Mouse (Mus musculus) forebrain, embryonic 15.5 days (tissue): ENCODE data around the gene Mtmr3. TPM values are rescaled to one million over a fixed set of nuclear protein-coding genes. Genes with fewer than 3 reads are reported as not detected.

ENCODE experiments used
- ATAC-seq: fragments of 200-750 bp; cut with Nextera tagmentation; replicated peaks from 2 replicates; pipeline ENCODE4 v1.8.0; 2017; ENCODE audit warnings: mild to moderate bottlenecking, moderate TSS enrichment, moderate library complexity
- H3K27ac ChIP-seq: fragments of 300-500 bp; sonication (generic); replicated peaks from 2 replicates; pipeline ENCODE4 v1.5.1; 2015; ENCODE audit warnings: mild to moderate bottlenecking, inconsistent platforms
- H3K27me3 ChIP-seq: fragments of 300-500 bp; sonication (generic); 2 replicates; pipeline ENCODE4 v1.6.1; 2015; ENCODE audit warnings: inconsistent platforms
- H3K36me3 ChIP-seq: fragments of 300-500 bp; sonication (generic); 2 replicates; pipeline ENCODE4 v1.6.1; 2015; ENCODE audit warnings: mild to moderate bottlenecking, inconsistent platforms
- H3K4me1 ChIP-seq: fragments of 300-500 bp; sonication (generic); 2 replicates; pipeline ENCODE4 v1.6.1; 2015; ENCODE audit warnings: inconsistent platforms
- H3K4me2 ChIP-seq: fragments of 300-500 bp; sonication (generic); replicated peaks from 2 replicates; pipeline ENCODE4 v1.6.1; 2015; ENCODE audit warnings: mild to moderate bottlenecking, inconsistent platforms
- H3K4me3 ChIP-seq: fragments of 300-500 bp; sonication (generic); 2 replicates; pipeline ENCODE4 v1.5.1; 2015; ENCODE audit warnings: mild to moderate bottlenecking, inconsistent platforms
- H3K9ac ChIP-seq: fragments of 300-500 bp; sonication (generic); replicated peaks from 2 replicates; pipeline ENCODE4 v1.6.1; 2015; ENCODE audit warnings: mild to moderate bottlenecking, inconsistent platforms
- H3K9me3 ChIP-seq: fragments of 300-500 bp; sonication (generic); 2 replicates; pipeline ENCODE4 v1.6.1; 2016; ENCODE audit warnings: inconsistent platforms
- WGBS: fragments of 180-500 bp; shearing (Covaris S2); methylation state at CpG from one replicate; pipeline ENCODE4 v1.1.7; 2015; ENCODE audit warnings: mixed read lengths; 5-methylcytosine and 5-hydroxymethylcytosine counted together
- polyA plus RNA-seq: library from polyadenylated mRNA; unstranded; fragments of >200 nt; fragmentation: Nextera tagmentation; extraction: Ambion mirVana; gene quantifications from 2 replicates; pipeline ENCODE4 v1.2.1, GENCODE M21; 2015

The Mtmr3 gene
- polyA plus RNA-seq, 1 experiment from 2014 or later: 42.0 TPM

DNA sequence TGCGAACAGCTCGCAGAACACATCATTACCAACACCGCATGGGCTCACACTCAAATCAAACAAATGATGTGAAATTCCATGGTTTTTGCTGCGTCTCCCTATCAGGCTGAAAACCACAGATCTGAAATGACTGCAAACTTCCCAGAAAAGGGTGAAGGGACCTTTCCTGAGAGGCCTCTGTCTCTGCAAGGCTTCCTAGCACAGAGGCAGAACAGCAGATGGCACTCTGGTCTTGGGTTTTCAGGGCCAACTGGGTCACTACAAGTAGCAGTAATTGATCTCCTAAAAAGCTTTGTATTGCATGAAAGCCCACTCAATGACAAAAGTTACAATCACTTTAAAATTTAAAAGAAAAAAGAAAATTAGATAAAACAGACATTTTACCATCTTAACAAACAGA, 93.8 kb downstream of the Mtmr3 start:
- peaks cover 48% of the 10 kb centered on the region for H3K36me3 ChIP-seq
- H3K27ac ChIP-seq: no peak overlapping the region
- H3K9me3 ChIP-seq: no peaks in the 10 kb centered on the region
- H3K4me3 ChIP-seq: no peak overlapping the region
- no peak overlapping the region for H3K9ac ChIP-seq
- ATAC-seq: no peak
- WGBS: 93% methylated on average over 4 of the region's 4 CpGs
- no peaks in the 10 kb centered on the region for H3K27me3 ChIP-seq
- no peaks in the 10 kb centered on the region for H3K4me1 ChIP-seq
- no peak overlapping the region for H3K4me2 ChIP-seq

DNA sequence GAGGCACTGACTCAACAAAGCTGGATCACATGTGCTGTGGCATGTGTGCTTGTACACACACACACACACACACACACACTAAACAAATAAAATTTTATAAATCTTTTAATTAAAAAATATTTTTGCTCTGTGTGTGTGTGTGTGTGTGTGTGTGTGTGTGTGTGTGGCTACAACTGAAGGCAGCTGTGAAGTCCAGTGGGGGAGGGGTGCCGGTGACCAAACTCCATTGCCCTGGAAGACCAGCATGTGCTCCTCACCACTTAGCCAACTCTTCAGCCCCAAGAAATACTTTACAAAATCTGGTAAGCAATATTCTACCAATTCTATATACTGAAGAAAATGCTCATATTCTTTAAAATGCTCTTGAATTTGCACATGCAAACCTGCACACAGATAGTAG, 94.4 kb downstream of the Mtmr3 start:
- Histone ChIP-seq H3K4me3 (no peak overlapping the region), H3K4me1 (no peaks in the 10 kb centered on the region), H3K27ac (no peak overlapping the region), H3K36me3 (peaks cover 49% of the 10 kb centered on the region), H3K9me3 (no peaks in the 10 kb centered on the region), H3K27me3 (no peaks in the 10 kb centered on the region), H3K9ac (no peak overlapping the region), H3K4me2 (no peak overlapping the region)
- WGBS: 97% methylated on average over 1 of the region's 1 CpGs
- no peak for ATAC-seq

DNA sequence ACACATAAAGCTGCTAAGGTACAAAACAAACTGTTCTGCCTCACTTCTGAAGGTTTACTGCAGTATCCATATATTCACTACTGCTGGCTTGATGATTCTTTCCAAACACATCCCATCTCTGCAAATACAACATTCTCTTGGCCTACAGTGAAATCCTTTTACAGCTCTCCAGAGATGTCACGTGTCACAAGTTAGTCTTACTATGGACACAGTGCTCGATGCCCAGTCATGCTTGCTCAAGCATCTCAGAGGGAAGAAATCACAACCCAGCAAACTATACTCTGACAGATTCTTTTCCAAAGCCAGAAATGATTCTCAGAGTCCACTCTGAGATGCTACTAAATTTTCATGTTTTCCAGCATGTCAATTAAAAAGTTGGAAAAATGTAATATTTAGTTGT, 95.2 kb downstream of the Mtmr3 start:
- 98% methylated on average over 2 of the region's 2 CpGs for WGBS
- H3K36me3 ChIP-seq: peaks cover 53% of the 10 kb centered on the region
- H3K4me3 ChIP-seq: no peak overlapping the region
- ATAC-seq: no peak
- no peaks in the 10 kb centered on the region for H3K27me3 ChIP-seq
- H3K27ac ChIP-seq: no peak overlapping the region
- H3K4me1 ChIP-seq: no peaks in the 10 kb centered on the region
- no peaks in the 10 kb centered on the region for H3K9me3 ChIP-seq
- H3K4me2 ChIP-seq: no peak overlapping the region
- no peak overlapping the region for H3K9ac ChIP-seq

DNA sequence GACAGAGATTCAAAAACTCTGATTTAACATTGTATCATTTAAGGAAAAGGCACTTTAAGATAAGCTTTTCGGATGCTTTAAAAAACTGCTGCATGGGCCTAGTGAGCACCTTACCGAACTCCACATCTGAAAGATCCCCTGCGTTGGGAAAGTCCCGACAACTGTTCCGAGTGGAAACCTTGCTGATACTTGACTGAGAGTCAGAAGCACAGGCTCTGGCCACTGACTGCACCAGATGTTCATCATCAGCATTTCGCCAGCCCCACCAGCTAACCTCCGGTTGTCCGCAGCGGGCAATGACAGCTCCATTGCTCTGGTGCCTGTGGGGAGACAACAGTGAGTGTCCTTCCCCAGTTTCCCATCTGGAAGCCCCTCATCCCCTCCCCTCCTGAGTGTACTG, 95.9 kb downstream of the Mtmr3 start:
- Histone ChIP-seq H3K36me3 (peaks cover 48% of the 10 kb centered on the region), H3K27me3 (no peaks in the 10 kb centered on the region), H3K4me1 (no peaks in the 10 kb centered on the region), H3K4me2 (no peak overlapping the region), H3K9ac (no peak overlapping the region), H3K9me3 (no peaks in the 10 kb centered on the region), H3K27ac (no peak overlapping the region), H3K4me3 (no peak overlapping the region)
- 94% methylated on average over 9 of the region's 9 CpGs for WGBS
- ATAC-seq: no peak

DNA sequence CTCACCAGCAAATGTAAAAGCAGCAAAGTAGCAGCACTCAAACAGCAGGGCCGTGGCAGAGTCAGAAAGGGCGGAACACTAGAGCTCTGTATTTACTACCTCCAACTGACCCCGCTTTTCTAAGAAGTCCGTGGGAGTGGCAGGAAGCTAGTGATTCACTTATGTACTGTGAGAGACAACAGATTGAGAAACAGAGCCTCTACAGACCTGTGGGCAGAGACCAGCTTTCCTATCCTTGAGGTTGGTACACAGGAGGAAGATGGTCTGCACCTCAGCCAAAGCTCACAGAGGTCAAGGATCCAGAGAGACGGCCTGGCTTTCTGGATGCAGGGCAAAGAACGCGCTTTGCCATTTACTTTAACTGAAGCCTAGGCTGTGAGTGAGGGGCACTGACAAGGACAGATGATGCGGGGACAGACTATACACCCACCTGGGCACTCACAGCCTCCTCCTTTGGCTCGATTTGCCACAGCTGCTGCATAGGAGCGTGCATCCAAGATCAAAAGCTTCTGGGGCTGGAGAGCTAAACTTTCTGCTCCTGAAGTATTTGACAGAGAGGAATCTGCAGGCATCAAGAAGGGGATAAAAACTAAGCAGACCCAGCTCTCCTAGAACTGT, 97.1 kb downstream of the Mtmr3 start:
- Histone ChIP-seq H3K27ac (no peak overlapping the region), H3K9me3 (no peaks in the 10 kb centered on the region), H3K9ac (no peak overlapping the region), H3K4me3 (no peak overlapping the region), H3K27me3 (no peaks in the 10 kb centered on the region), H3K36me3 (peaks cover 47% of the 10 kb centered on the region), H3K4me2 (no peak overlapping the region), H3K4me1 (no peaks in the 10 kb centered on the region)
- no peak for ATAC-seq
- WGBS: 80% methylated on average over 10 of the region's 10 CpGs

DNA sequence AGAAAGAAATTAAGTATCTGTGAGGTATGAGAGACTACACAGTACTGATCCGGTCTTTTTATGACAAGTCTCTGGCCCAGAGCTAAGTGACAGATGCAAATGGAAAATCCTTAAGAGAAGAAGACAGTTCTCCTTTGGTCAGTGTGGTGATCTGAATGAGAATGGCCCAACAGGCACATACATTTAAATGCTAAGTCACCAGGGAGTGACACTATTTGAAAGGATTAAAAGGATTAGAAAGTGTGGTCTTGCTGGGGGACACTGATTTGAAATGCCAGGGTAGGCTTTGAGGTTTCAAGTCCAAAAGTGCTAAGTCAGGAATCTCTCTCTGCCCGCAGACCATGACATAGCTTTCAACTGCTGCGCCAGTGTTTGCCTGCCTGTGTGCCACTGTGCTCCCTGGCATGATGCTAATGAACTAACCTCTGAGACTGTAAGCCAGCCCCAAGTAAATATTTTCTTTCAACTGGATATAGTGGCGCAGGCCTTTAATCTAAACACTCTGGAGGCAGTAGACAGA, 99.6 kb downstream of the Mtmr3 start:
- ATAC-seq: no peak
- 83% methylated on average over 4 of the region's 4 CpGs for WGBS
- peaks cover 63% of the 10 kb centered on the region for H3K36me3 ChIP-seq

DNA sequence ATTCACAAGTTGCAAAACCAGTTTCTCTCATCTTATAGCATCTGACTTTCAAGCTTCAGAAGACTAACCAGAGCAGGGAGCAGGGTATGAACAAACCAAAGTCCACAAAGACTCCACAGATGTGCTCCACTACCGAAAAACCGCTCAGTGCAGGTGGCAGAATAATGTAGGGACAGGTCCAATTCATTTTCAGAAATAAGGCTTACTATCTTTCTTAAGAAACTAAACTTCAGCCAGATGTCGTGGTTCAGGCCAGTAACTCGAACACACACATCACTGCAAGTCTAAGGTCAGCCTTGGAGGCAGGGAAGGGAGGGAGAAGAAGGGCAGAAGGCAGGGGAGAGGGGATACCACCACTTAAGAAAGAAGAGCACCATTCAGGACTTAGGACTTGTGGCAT, 105.5 kb downstream of the Mtmr3 start:
- Histone ChIP-seq H3K4me2 (no peak overlapping the region), H3K36me3 (peaks cover 85% of the 10 kb centered on the region), H3K27me3 (no peaks in the 10 kb centered on the region), H3K4me3 (no peak overlapping the region), H3K27ac (no peak overlapping the region), H3K9ac (no peak overlapping the region), H3K9me3 (no peaks in the 10 kb centered on the region), H3K4me1 (peaks cover 7% of the 10 kb centered on the region)
- 94% methylated on average over 4 of the region's 4 CpGs for WGBS
- no peak for ATAC-seq

More for the DNA sequence above, 99.6 kb downstream of the Mtmr3 start:
- H3K4me1 ChIP-seq: no peaks in the 10 kb centered on the region
- H3K4me2 ChIP-seq: no peak overlapping the region
- H3K9ac ChIP-seq: no peak overlapping the region
- no peak overlapping the region for H3K4me3 ChIP-seq
- no peak overlapping the region for H3K27ac ChIP-seq
- no peaks in the 10 kb centered on the region for H3K9me3 ChIP-seq
- H3K27me3 ChIP-seq: no peaks in the 10 kb centered on the region

DNA sequence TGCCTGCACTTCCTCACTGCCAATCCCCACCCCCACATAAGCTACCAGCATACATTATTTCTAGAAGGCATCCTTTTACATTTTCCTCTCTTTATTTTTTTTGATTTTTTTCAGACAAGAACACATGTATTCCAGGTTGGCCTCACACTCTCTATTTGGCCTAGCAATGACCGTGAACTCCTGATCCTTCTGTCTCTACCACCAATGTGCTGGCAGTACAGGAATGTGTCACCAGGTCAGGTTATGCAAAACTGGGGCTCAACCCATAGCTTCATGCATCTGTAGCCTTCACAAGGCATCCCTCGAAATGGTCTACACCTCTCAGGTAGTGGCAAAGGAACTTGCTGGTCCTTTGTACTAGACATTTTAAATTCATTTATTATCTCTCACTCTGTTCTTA, 105.9 kb downstream of the Mtmr3 start:
- H3K36me3 ChIP-seq: peaks cover 88% of the 10 kb centered on the region
- no peak overlapping the region for H3K9ac ChIP-seq
- H3K27ac ChIP-seq: no peak overlapping the region
- H3K4me3 ChIP-seq: no peak overlapping the region
- 98% methylated on average over 2 of the region's 2 CpGs for WGBS
- no peaks in the 10 kb centered on the region for H3K27me3 ChIP-seq
- H3K9me3 ChIP-seq: no peaks in the 10 kb centered on the region
- peaks cover 7% of the 10 kb centered on the region for H3K4me1 ChIP-seq
- no peak overlapping the region for H3K4me2 ChIP-seq
- ATAC-seq: no peak

DNA sequence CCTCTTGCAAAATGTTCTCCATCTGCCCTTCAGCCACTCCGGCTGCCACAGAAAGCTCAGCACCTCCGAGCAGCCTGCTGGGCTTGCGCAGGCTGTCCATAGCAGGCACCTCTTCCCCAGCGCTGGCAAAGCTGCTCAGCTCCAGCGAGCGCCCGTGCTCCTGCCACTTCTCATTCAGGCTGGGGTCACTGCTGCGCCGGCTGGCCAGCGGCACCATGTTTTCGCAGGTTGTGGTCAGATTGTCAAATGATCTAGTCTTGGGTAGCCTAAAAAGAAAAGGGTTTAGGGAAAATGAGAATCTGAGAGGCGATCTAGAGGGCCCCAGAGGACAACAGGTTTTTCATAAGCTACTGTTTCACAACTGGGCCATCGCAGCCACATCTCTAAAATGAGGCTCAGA, 106.3 kb downstream of the Mtmr3 start:
- H3K9ac ChIP-seq: no peak overlapping the region
- H3K4me2 ChIP-seq: no peak overlapping the region
- H3K4me1 ChIP-seq: peaks cover 7% of the 10 kb centered on the region
- WGBS: 96% methylated on average over 13 of the region's 13 CpGs
- H3K36me3 ChIP-seq: peaks cover 90% of the 10 kb centered on the region
- no peaks in the 10 kb centered on the region for H3K27me3 ChIP-seq
- ATAC-seq: no peak
- no peak overlapping the region for H3K27ac ChIP-seq
- no peaks in the 10 kb centered on the region for H3K9me3 ChIP-seq
- H3K4me3 ChIP-seq: no peak overlapping the region

DNA sequence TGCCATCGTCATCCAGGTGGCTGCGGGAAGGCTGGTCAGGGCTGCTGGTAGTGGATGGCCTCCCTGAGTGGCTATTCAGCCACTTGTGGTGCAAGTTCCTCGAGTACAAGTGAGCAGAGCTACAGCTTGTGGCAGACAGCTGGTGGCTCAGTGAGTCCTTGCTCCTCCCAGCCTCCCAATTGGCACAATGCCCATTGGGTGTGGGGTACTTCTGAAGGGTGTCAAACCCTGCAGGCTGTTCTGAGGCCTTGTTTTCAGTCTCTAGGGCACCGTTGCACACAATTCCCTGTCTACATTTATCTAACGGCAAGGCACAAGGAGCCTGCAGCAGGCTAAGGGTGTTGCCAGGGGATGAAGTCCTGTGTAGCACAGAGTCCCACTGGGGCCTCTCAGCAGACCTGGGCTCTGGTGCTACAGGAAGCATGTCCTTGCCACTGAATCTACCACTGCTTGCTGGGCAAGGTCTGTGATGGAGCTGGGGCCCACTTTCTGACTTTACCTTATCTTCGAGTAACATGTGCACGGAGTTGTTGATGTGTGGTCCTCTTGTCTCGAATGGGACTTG, 107.2 kb downstream of the Mtmr3 start:
- peak; percentile 72 for ATAC-seq
- Histone ChIP-seq H3K27me3 (no peaks in the 10 kb centered on the region), H3K36me3 (peaks cover 92% of the 10 kb centered on the region), H3K9me3 (no peaks in the 10 kb centered on the region), H3K4me2 (no peak overlapping the region), H3K27ac (peak overlapping the region; percentile 48; the same call in 1 of the 2 replicates), H3K4me3 (no peak overlapping the region), H3K4me1 (peaks cover 7% of the 10 kb centered on the region), H3K9ac (no peak overlapping the region)
- WGBS: 67% methylated on average over 8 of the region's 8 CpGs

DNA sequence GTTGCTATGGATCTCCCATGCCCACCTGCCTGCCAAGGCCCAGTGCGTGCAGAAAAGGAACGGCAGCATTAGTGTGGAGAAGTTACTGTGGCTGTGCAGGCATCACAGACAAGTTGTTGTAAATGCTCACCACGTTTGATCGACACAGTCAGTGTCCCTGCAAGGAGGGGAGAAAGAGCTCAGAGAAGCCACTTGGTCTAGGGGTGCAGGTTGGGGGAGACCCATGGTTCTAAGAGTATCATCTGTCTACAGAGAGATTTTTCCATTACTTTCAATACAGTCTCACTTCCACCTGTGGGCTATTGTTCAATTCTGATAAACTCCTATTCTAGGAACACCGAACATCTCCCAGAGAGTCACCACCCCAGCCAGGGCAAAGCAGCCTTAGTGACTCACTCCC, 110.1 kb downstream of the Mtmr3 start:
- H3K9me3 ChIP-seq: no peaks in the 10 kb centered on the region
- H3K27me3 ChIP-seq: no peaks in the 10 kb centered on the region
- peaks cover 87% of the 10 kb centered on the region for H3K36me3 ChIP-seq
- no peak for ATAC-seq
- H3K27ac ChIP-seq: no peak overlapping the region
- 95% methylated on average over 5 of the region's 5 CpGs for WGBS
- H3K4me2 ChIP-seq: no peak overlapping the region
- H3K4me1 ChIP-seq: peaks cover 7% of the 10 kb centered on the region
- H3K9ac ChIP-seq: no peak overlapping the region
- no peak overlapping the region for H3K4me3 ChIP-seq

DNA sequence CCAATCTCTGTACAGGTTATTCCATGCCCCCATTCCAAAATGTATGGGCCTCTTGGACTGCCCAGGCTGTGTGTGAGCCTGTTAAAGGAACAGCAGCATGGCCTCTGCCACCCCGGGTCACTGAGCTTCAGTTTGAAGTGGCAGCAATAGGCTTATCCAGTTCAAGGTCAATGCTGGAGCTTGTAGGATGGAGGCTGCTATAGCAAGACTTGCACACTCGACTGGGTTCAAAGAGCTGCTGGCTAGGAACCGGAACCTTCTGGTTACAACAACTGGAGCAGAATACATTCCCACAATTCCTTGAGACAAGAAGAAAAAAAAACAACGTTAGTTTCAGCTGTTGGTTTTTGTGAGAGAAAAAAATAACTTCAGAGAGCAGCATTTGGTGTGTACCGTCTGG, 112.0 kb downstream of the Mtmr3 start:
- H3K36me3 ChIP-seq: peaks cover 73% of the 10 kb centered on the region
- H3K9me3 ChIP-seq: no peaks in the 10 kb centered on the region
- ATAC-seq: no peak
- no peak overlapping the region for H3K9ac ChIP-seq
- WGBS: 85% methylated on average over 5 of the region's 5 CpGs
- peaks cover 5% of the 10 kb centered on the region for H3K4me1 ChIP-seq
- no peak overlapping the region for H3K4me2 ChIP-seq
- H3K4me3 ChIP-seq: no peak overlapping the region
- H3K27me3 ChIP-seq: no peaks in the 10 kb centered on the region
- H3K27ac ChIP-seq: no peak overlapping the region

DNA sequence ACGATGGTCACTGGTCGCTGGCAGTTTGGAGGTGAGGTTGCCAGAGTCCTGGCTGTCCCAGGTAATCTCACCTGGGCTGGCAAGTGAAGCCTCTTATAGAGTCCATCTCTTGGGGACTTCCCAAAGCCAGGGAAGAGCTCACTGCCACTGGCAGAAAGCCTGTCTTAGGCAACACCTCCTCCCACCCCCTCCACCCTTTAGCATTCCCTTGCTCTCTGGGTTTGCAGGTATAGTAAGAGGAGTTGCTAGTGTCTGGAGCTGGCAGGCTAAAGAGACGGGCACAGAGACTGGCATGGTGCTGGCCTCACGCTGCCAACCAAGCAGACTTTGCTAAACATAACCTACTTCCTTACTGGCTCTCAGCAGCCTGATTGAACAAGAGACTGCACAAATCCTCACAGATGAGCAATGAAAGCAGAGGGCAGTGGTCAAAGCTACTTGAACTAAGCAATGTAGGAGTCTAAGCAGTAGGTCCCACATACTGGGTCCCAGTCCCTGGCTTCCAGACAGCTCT, 118.4 kb downstream of the Mtmr3 start:
- H3K36me3 ChIP-seq: peaks cover 16% of the 10 kb centered on the region
- H3K4me1 ChIP-seq: no peaks in the 10 kb centered on the region
- no peak for ATAC-seq
- H3K27ac ChIP-seq: no peak overlapping the region
- no peak overlapping the region for H3K9ac ChIP-seq
- no peaks in the 10 kb centered on the region for H3K9me3 ChIP-seq
- H3K4me3 ChIP-seq: no peak overlapping the region
- H3K27me3 ChIP-seq: no peaks in the 10 kb centered on the region
- WGBS: 89% methylated on average over 4 of the region's 4 CpGs
- H3K4me2 ChIP-seq: no peak overlapping the region
